Comparison of ENCODE assay signal across 10 mouse cellular contexts in the genomic region with DNA sequence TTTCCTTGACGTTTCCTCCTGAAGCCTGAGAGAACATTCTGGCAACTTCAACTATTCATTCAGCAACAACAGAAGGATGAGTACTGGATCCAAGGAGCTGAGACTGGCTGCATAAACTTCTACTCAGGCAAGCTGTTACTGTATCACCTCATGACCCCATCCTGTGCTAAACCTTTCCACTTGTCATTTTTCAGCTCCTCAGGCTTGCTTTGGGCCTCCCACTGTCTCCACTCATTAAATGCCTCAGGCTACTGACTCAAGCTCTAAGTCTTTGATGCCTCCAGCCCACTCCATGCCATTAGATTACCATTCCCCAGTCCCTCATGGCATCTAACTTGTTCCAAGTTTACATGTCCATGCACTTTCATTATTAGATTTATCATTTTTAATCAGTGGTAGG. TPM values are rescaled to one million over a fixed set of nuclear protein-coding genes. Genes with fewer than 3 reads are reported as not detected.
DNase-seq lines count a peak whose midpoint lies in the region; ATAC-seq and TF ChIP-seq lines count a peak whose summit lies in the region.
"Had no signal": no experiment of that assay in that cellular context is flagged by ENCODE, and none has a peak within 500 bp of the region (broad histone marks: within the 10 kb centered on the region; RNA-seq: fewer than 3 reads in every experiment).

No protein-coding gene starts in this region.

- no peaks in the 10 kb centered on the region for H3K27me3 ChIP-seq in midbrain, embryonic 11.5 days (ENCODE audit: control insufficient read depth, insufficient read depth, low read length)
- no peaks in the 10 kb centered on the region for H3K27me3 ChIP-seq in midbrain, postnatal 0 days (ENCODE audit: insufficient read depth, low read length)
- H3K27me3 ChIP-seq in limb, embryonic 10.5 days (ENCODE audit: low read depth, poor library complexity, severe bottlenecking) = no peaks in the 10 kb centered on the region

- intact Hi-C loops in left cerebral cortex, postnatal 14 days (cut with DNase I) = no loop called here
- intact Hi-C loops in left cerebral cortex, adult 2 months (cut with DNase I) = no loop called here

- DNase-seq in heart, adult 11 months = peak; percentile 44
- DNase-seq in heart, adult 9 months (ENCODE audit: low spot score in 2 of 2) = no peak
- peak; percentile 76 for DNase-seq in midbrain, embryonic 11.5 days (ENCODE audit: low spot score, missing footprints)
- DNase-seq in midbrain, postnatal 0 days (ENCODE audit: low spot score) = no peak
- DNase-seq in limb, embryonic 10.5 days (ENCODE audit: low spot score) = no peak
- peak; percentile 45 for DNase-seq in retina, postnatal 1 day
- DNase-seq in left cerebral cortex, postnatal 14 days (ENCODE audit: low spot score in 2 of 2) = no peak
- DNase-seq in left cerebral cortex, adult 2 months (ENCODE audit: extremely low spot score in 1 of 2, low spot score in 2 of 2) = no peak

- no peak overlapping the region for H3K4me3 ChIP-seq in midbrain, embryonic 11.5 days (ENCODE audit: low read depth, low read length)
- H3K4me3 ChIP-seq in midbrain, postnatal 0 days (ENCODE audit: low read depth, low read length) = no peak overlapping the region; the same call in 1 of the 2 replicates
- peak overlapping the region; percentile 80; the same call in 1 of the 2 replicates for H3K4me3 ChIP-seq in limb, embryonic 10.5 days
- H3K4me3 ChIP-seq in left cerebral cortex, adult 2 months = no peak overlapping the region

- H3K9me3 ChIP-seq in midbrain, embryonic 11.5 days (ENCODE audit: control insufficient read depth, low read length) = no peaks in the 10 kb centered on the region
- no peaks in the 10 kb centered on the region for H3K9me3 ChIP-seq in midbrain, postnatal 0 days (ENCODE audit: low read length)
- no peaks in the 10 kb centered on the region for H3K9me3 ChIP-seq in limb, embryonic 10.5 days (replicated peaks)
- H3K9me3 ChIP-seq: limb, embryonic 15.5 days had no signal

- WGBS in midbrain, embryonic 11.5 days = 89% methylated on average over 1 of the region's 1 CpGs
- 90% methylated on average over 1 of the region's 1 CpGs for WGBS in midbrain, postnatal 0 days
- 88% methylated on average over 1 of the region's 1 CpGs for WGBS in limb, embryonic 10.5 days

- H3K4me2 ChIP-seq in midbrain, embryonic 11.5 days = no peak overlapping the region
- H3K4me2 ChIP-seq in midbrain, postnatal 0 days (ENCODE audit: low read depth, low read length, poor library complexity, severe bottlenecking) = no peak overlapping the region

- H3K27ac ChIP-seq in midbrain, embryonic 11.5 days (ENCODE audit: low read depth, low read length) = no peak overlapping the region
- no peak overlapping the region for H3K27ac ChIP-seq in midbrain, postnatal 0 days (ENCODE audit: low read depth, low read length)
- H3K27ac ChIP-seq in limb, embryonic 10.5 days = peak overlapping the region; percentile 99
- no peak overlapping the region for H3K27ac ChIP-seq in left cerebral cortex, adult 2 months
- H3K27ac ChIP-seq: macrophage had no signal

- H3K9ac ChIP-seq in midbrain, embryonic 11.5 days (ENCODE audit: low read length) = no peak overlapping the region
- no peak overlapping the region for H3K9ac ChIP-seq in midbrain, postnatal 0 days (replicated peaks; ENCODE audit: low read length, poor library complexity, severe bottlenecking)

- no peak for TF ChIP-seq CTCF in midbrain, postnatal 0 days (IDR thresholded peaks at IDR 0.05)
- TF ChIP-seq CTCF in left cerebral cortex, adult 2 months (IDR thresholded peaks at IDR 0.05) = no peak

- no peaks in the 10 kb centered on the region for H3K36me3 ChIP-seq in midbrain, embryonic 11.5 days (ENCODE audit: control insufficient read depth, insufficient read depth, low read length)
- H3K36me3 ChIP-seq in midbrain, postnatal 0 days (ENCODE audit: insufficient read depth, low read length) = no peaks in the 10 kb centered on the region
- 0 out of 2 replicates have a peak, but pooled peaks cover 5% of the 10 kb centered on the region for H3K36me3 ChIP-seq in limb, embryonic 10.5 days
- H3K36me3 ChIP-seq: limb, embryonic 15.5 days had no signal

- peaks cover 7% of the 10 kb centered on the region for H3K4me1 ChIP-seq in midbrain, embryonic 11.5 days (ENCODE audit: control insufficient read depth, insufficient read depth, low read length)
- H3K4me1 ChIP-seq in midbrain, postnatal 0 days (ENCODE audit: insufficient read depth, low read length) = peaks cover 3% of the 10 kb centered on the region; the same call in 1 of the 2 replicates
- peaks cover 32% of the 10 kb centered on the region for H3K4me1 ChIP-seq in limb, embryonic 10.5 days

- no peak for ATAC-seq in midbrain, embryonic 11.5 days (ENCODE audit: low FRiP score)
- no peak for ATAC-seq in midbrain, postnatal 0 days (ENCODE audit: low FRiP score)

RNA-seq across cellular contexts. Expression of gene Cdca7l, which starts 38.6 kb away (rescaled TPM):
- 41.2 and 45.2 TPM in 2 replicates for polyA plus RNA-seq in midbrain, embryonic 11.5 days (2014; fragmentation: Nextera tagmentation; extraction: Ambion mirVana)
- 1.3 and 2.5 TPM in 2 replicates for total RNA-seq in midbrain, postnatal 0 days (2014; rRNA removed)
- 1.8 and 2.2 TPM in 2 replicates for polyA plus RNA-seq in midbrain, postnatal 0 days (2015; fragmentation: Nextera tagmentation; extraction: Ambion mirVana)
- 54.8 and 65.0 TPM in 2 replicates for polyA plus RNA-seq in limb, embryonic 10.5 days (2016; fragmentation: Nextera tagmentation; extraction: Ambion mirVana)
- total RNA-seq in left cerebral cortex, postnatal 14 days (2021) = under 1 TPM; 0.74 to 0.81 TPM
- 1 to 10 TPM; 1.1 to 1.3 TPM for total RNA-seq in left cerebral cortex, adult 2 months (2021)

Comparison
In these comparisons a context has a peak if more than half of its experiments do, and no peak if none do; other contexts are left out.
1. DNase-seq: peak in heart, adult 11 months (single experiment), midbrain, embryonic 11.5 days (single experiment) and retina, postnatal 1 day (single experiment); none in heart, adult 9 months (0 of 2), midbrain, postnatal 0 days (single experiment), limb, embryonic 10.5 days (single experiment), left cerebral cortex, postnatal 14 days (0 of 2) and left cerebral cortex, adult 2 months (0 of 2).